Mouse (Mus musculus) cerebellum, postnatal 10 days (tissue): ENCODE results near the gene Kcnj6.

ENCODE experiments used
- DNase-seq, 2 experiments: peaks; one replicate each; pipeline ENCODE4 v3.0.0; 2021; ENCODE audit warnings: mixed read lengths in 2 of 2

The Kcnj6 gene

GRCm38 (mm10) chr16:94931343-94932301 lies 65.9 kb downstream of the Kcnj6 start:
- DNase-seq: peak; percentile 85 to 88

GRCm38 (mm10) chr16:94925364-94925763 lies 72.1 kb downstream of the Kcnj6 start:
- no peak for DNase-seq

- no peak for DNase-seq
These were observed 78.3 kb downstream of the Kcnj6 start for GRCm38 (mm10) chr16:94919177-94919576.

- DNase-seq: peak in 1 of 2 experiments; percentile 53
These were observed 91.5 kb downstream of the Kcnj6 start for GRCm38 (mm10) chr16:94906026-94906425.

- DNase-seq: no peak
These were observed 98.7 kb downstream of the Kcnj6 start for GRCm38 (mm10) chr16:94898832-94899231.

GRCm38 (mm10) chr16:94892162-94892650 lies 105.3 kb downstream of the Kcnj6 start:
- no peak for DNase-seq

GRCm38 (mm10) chr16:94890581-94890980 lies 106.9 kb downstream of the Kcnj6 start:
- DNase-seq: no peak

GRCm38 (mm10) chr16:94890056-94890455 lies 107.4 kb downstream of the Kcnj6 start:
- peak; percentile 82 to 84 for DNase-seq

- no peak for DNase-seq
These were observed 108.9 kb downstream of the Kcnj6 start for GRCm38 (mm10) chr16:94888554-94888953.

- peak; percentile 58 to 67 for DNase-seq
These were observed 111.1 kb downstream of the Kcnj6 start for GRCm38 (mm10) chr16:94886398-94886797.

- DNase-seq: peak; percentile 84 to 87
These were observed 112.4 kb downstream of the Kcnj6 start for GRCm38 (mm10) chr16:94885062-94885461.

- DNase-seq: peak; percentile 64 to 75
These were observed 113.6 kb downstream of the Kcnj6 start for GRCm38 (mm10) chr16:94883909-94884308.

- DNase-seq: no peak
These were observed 114.3 kb downstream of the Kcnj6 start for GRCm38 (mm10) chr16:94883196-94883595.

- DNase-seq: no peak
These were observed 115.4 kb downstream of the Kcnj6 start for GRCm38 (mm10) chr16:94882111-94882510.

GRCm38 (mm10) chr16:94872614-94873272 lies 124.8 kb downstream of the Kcnj6 start:
- peak in 1 of 2 experiments; percentile 46 for DNase-seq

- no peak for DNase-seq
These were observed 129.1 kb downstream of the Kcnj6 start for GRCm38 (mm10) chr16:94868354-94868753.

GRCm38 (mm10) chr16:94866300-94866956 lies 131.1 kb downstream of the Kcnj6 start:
- DNase-seq: peak; percentile 46 to 50

- DNase-seq: no peak
These were observed 131.7 kb downstream of the Kcnj6 start for GRCm38 (mm10) chr16:94865796-94866195.

GRCm38 (mm10) chr16:94865101-94865500 lies 132.4 kb downstream of the Kcnj6 start:
- DNase-seq: peak; percentile 79 to 89

- no peak for DNase-seq
These were observed 134.0 kb downstream of the Kcnj6 start for GRCm38 (mm10) chr16:94863475-94863874.

- no peak for DNase-seq
These were observed 141.5 kb downstream of the Kcnj6 start for GRCm38 (mm10) chr16:94855990-94856389.

GRCm38 (mm10) chr16:94852407-94853160 lies 144.9 kb downstream of the Kcnj6 start:
- DNase-seq: no peak
